In the genomic region with DNA sequence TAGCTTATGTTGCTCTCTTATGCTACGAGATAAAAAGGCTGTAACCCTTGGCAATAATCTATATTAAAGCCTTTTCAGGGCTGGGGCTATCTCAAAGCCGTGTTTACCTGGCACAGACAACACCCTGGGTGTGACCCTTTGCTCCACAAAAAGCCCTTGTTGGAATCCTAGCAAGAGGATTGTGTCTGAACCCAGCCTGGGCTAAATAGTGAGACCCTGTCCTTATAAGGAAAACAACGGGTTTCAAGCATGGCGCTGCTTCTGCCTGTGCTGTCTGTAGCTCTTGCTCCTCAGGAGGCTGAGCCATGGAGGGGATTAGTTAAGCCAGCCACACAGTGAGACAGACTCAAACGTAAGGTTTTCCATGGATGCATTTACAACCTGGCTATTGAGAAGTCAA, we compare ENCODE assay signal across 20 mouse cellular contexts. TPM values are rescaled to one million over a fixed set of nuclear protein-coding genes. Genes with fewer than 3 reads are reported as not detected.
DNase-seq lines count a peak whose midpoint lies in the region; ATAC-seq and TF ChIP-seq lines count a peak whose summit lies in the region.
"Had no signal": no experiment of that assay in that cellular context is flagged by ENCODE, and none has a peak within 500 bp of the region (broad histone marks: within the 10 kb centered on the region; RNA-seq: fewer than 3 reads in every experiment).

No protein-coding gene starts in this region.

- peak; percentile 1 for DNase-seq in hindbrain, embryonic 10.5 days (ENCODE audit: low spot score)
- DNase-seq in ES-CJ7 (ENCODE audit: low read depth, low spot score) (peak; percentile 62), Patski (ENCODE audit: low read depth, low spot score) (peak; percentile 28)
- DNase-seq in limb, embryonic 10.5 days (ENCODE audit: low spot score), result peak; percentile 21
- DNase-seq in spleen, postnatal 14 days (ENCODE audit: low spot score in 2 of 2), result no peak
- DNase-seq: adrenal gland, adult 2 months; adrenal gland, postnatal 25 days; cerebellum, adult 2 months; cerebellum, postnatal 10 days; gastrocnemius, postnatal 36 days; heart, adult 18-20 months; heart, postnatal 14 days had no signal

- no peak overlapping the region for H3K4me3 ChIP-seq in hindbrain, embryonic 10.5 days
- no peak overlapping the region for H3K4me3 ChIP-seq in hindbrain, embryonic 12.5 days
- no peak overlapping the region for H3K4me3 ChIP-seq in limb, embryonic 10.5 days
- H3K4me3 ChIP-seq: embryonic facial prominence, embryonic 10.5 days; forebrain, embryonic 15.5 days; heart, embryonic 15.5 days; hindbrain, embryonic 15.5 days had no signal

- POLR2A ChIA-PET in Patski (lab: Charles Lee), result no interaction called here

- TF ChIP-seq CTCF in Patski (IDR thresholded peaks at IDR 0.05), result no peak

- in situ Hi-C loops in Patski (cut with MboI; ENCODE audit: low pct_unique_long_range_greater_than_20kb), result no loop called here

- CTCF ChIA-PET in Patski (lab: Charles Lee), result no interaction called here

- peaks cover 13% of the 10 kb centered on the region for H3K36me3 ChIP-seq in hindbrain, embryonic 10.5 days
- peaks cover 4% of the 10 kb centered on the region for H3K36me3 ChIP-seq in hindbrain, embryonic 12.5 days
- H3K36me3 ChIP-seq in limb, embryonic 10.5 days, result peaks cover 20% of the 10 kb centered on the region
- H3K36me3 ChIP-seq: hindbrain, embryonic 15.5 days had no signal

- WGBS in hindbrain, embryonic 10.5 days, result 78% methylated on average over 5 of the region's 5 CpGs
- WGBS in hindbrain, embryonic 12.5 days, result 72% methylated on average over 5 of the region's 5 CpGs
- WGBS in limb, embryonic 10.5 days, result 78% methylated on average over 5 of the region's 5 CpGs

- no peak overlapping the region for H3K27ac ChIP-seq in hindbrain, embryonic 10.5 days
- no peak overlapping the region for H3K27ac ChIP-seq in hindbrain, embryonic 12.5 days
- no peak overlapping the region for H3K27ac ChIP-seq in limb, embryonic 10.5 days
- H3K27ac ChIP-seq: embryonic facial prominence, embryonic 10.5 days; forebrain, embryonic 15.5 days; heart, embryonic 15.5 days; hindbrain, embryonic 15.5 days had no signal

- no peak for ATAC-seq in hindbrain, embryonic 12.5 days (ENCODE audit: low FRiP score)
- ATAC-seq in Patski, result peak; percentile 32
- ATAC-seq: forebrain, embryonic 15.5 days had no signal

- no peak overlapping the region for H3K9ac ChIP-seq in hindbrain, embryonic 12.5 days
- H3K9ac ChIP-seq: forebrain, embryonic 15.5 days; heart, embryonic 15.5 days; hindbrain, embryonic 15.5 days had no signal

- H3K4me2 ChIP-seq in hindbrain, embryonic 12.5 days (replicated peaks), result no peak overlapping the region
- H3K4me2 ChIP-seq: forebrain, embryonic 15.5 days; heart, embryonic 11.5 days; heart, embryonic 15.5 days; hindbrain, embryonic 15.5 days had no signal

- no peaks in the 10 kb centered on the region for H3K27me3 ChIP-seq in hindbrain, embryonic 10.5 days (ENCODE audit: insufficient read depth, poor library complexity, severe bottlenecking)
- H3K27me3 ChIP-seq in hindbrain, embryonic 12.5 days, result no peaks in the 10 kb centered on the region
- H3K27me3 ChIP-seq in Patski, result no peaks in the 10 kb centered on the region
- H3K27me3 ChIP-seq in limb, embryonic 10.5 days (ENCODE audit: low read depth, poor library complexity, severe bottlenecking), result no peaks in the 10 kb centered on the region
- H3K27me3 ChIP-seq: CH12.LX; forebrain, embryonic 15.5 days; heart, embryonic 15.5 days; hindbrain, embryonic 15.5 days had no signal

- no peaks in the 10 kb centered on the region for H3K9me3 ChIP-seq in hindbrain, embryonic 10.5 days
- H3K9me3 ChIP-seq in hindbrain, embryonic 12.5 days (replicated peaks), result no peaks in the 10 kb centered on the region
- no peaks in the 10 kb centered on the region for H3K9me3 ChIP-seq in limb, embryonic 10.5 days (replicated peaks)
- H3K9me3 ChIP-seq: embryonic facial prominence, embryonic 10.5 days; forebrain, embryonic 15.5 days; G1E; heart, embryonic 15.5 days; hindbrain, embryonic 15.5 days had no signal

- H3K4me1 ChIP-seq in hindbrain, embryonic 10.5 days (replicated peaks), result no peaks in the 10 kb centered on the region
- H3K4me1 ChIP-seq in hindbrain, embryonic 12.5 days, result no peaks in the 10 kb centered on the region
- no peaks in the 10 kb centered on the region for H3K4me1 ChIP-seq in limb, embryonic 10.5 days
- H3K4me1 ChIP-seq: embryonic facial prominence, embryonic 10.5 days; forebrain, embryonic 15.5 days; heart, embryonic 15.5 days; hindbrain, embryonic 15.5 days had no signal

RNA-seq across cellular contexts. Expression of a gene that starts 31.8 kb away (rescaled TPM):
- polyA plus RNA-seq in hindbrain, embryonic 10.5 days (2016; fragmentation: Nextera tagmentation; extraction: Ambion mirVana), result 117 and 138 TPM in 2 replicates
- polyA plus RNA-seq in hindbrain, embryonic 12.5 days (2016; fragmentation: Nextera tagmentation; extraction: Ambion mirVana), result 150 and 161 TPM in 2 replicates
- polyA plus RNA-seq in Patski (2021), result 84.7 TPM
- polyA plus RNA-seq in limb, embryonic 10.5 days (2016; fragmentation: Nextera tagmentation; extraction: Ambion mirVana), result 125 and 139 TPM in 2 replicates

Comparison
In these comparisons a context has a peak if more than half of its experiments do, and no peak if none do; other contexts are left out.
1. DNase-seq: peak in hindbrain, embryonic 10.5 days (single experiment), ES-CJ7 (single experiment), Patski (single experiment) and limb, embryonic 10.5 days (single experiment); none in spleen, postnatal 14 days (0 of 2).